In genomic region chr8:104432656-104433055, GRCm38 (mm10) we compare ENCODE assay signal across 23 mouse cellular contexts. TPM values are rescaled to one million over a fixed set of nuclear protein-coding genes. Genes with fewer than 3 reads are reported as not detected.
DNase-seq lines count a peak whose midpoint lies in the region; ATAC-seq lines count a peak whose summit lies in the region.
"Had no signal": no experiment of that assay in that cellular context is flagged by ENCODE, and none has a peak within 500 bp of the region (broad histone marks: within the 10 kb centered on the region; RNA-seq: fewer than 3 reads in every experiment).

No protein-coding gene starts in this region.

- H3K4me1 ChIP-seq in kidney, embryonic 15.5 days: peaks cover 15% of the 10 kb centered on the region
- H3K4me1 ChIP-seq: forebrain, embryonic 10.5 days had no signal

- no peak overlapping the region for H3K4me3 ChIP-seq in kidney, embryonic 15.5 days (replicated peaks)
- H3K4me3 ChIP-seq: embryonic facial prominence, embryonic 13.5 days; embryonic facial prominence, embryonic 15.5 days; erythroblast, embryonic 14.5 days; forebrain, embryonic 10.5 days; forebrain, embryonic 12.5 days had no signal

- no peak overlapping the region for H3K27ac ChIP-seq in kidney, embryonic 15.5 days
- H3K27ac ChIP-seq: embryonic facial prominence, embryonic 13.5 days; embryonic facial prominence, embryonic 15.5 days; forebrain, embryonic 10.5 days; forebrain, embryonic 12.5 days had no signal

- no peaks in the 10 kb centered on the region; the same call in 1 of the 2 replicates for H3K9me3 ChIP-seq in kidney, embryonic 15.5 days (replicated peaks)
- H3K9me3 ChIP-seq: embryonic facial prominence, embryonic 13.5 days; embryonic facial prominence, embryonic 15.5 days; forebrain, embryonic 10.5 days; forebrain, embryonic 12.5 days; G1E had no signal

- no peak for ATAC-seq in cerebellum, adult (ENCODE audit: insufficient number of reproducible peaks, low FRiP score, low TSS enrichment)
- no peak for ATAC-seq in kidney, embryonic 15.5 days (replicated peaks; ENCODE audit: low FRiP score)
- ATAC-seq: forebrain, embryonic 14.5 days; forebrain, embryonic 16.5 days; Patski had no signal

- peak; percentile 6 for DNase-seq in cerebellum, adult 9-10 months
- peak; percentile 6 for DNase-seq in testis, postnatal 10 days (ENCODE audit: low spot score)
- no peak for DNase-seq in testis, postnatal 14 days (ENCODE audit: low spot score)
- DNase-seq in R1 (ENCODE audit: low read depth, low spot score): peak; percentile 56
- DNase-seq: adrenal gland, postnatal 10 days; adrenal gland, postnatal 25 days; cerebellum, adult 11-12 months; cerebellum, adult 2 months; cerebellum, adult 9-11 months; cerebellum, postnatal 14 days; cerebellum, postnatal 36 days; embryo, embryonic 11 days had no signal

- H3K36me3 ChIP-seq in kidney, embryonic 15.5 days: peaks cover 100% of the 10 kb centered on the region

- WGBS in kidney, embryonic 15.5 days: 96% methylated on average over 6 of the region's 6 CpGs

- no peak overlapping the region for H3K9ac ChIP-seq in kidney, embryonic 15.5 days
- H3K9ac ChIP-seq: embryonic facial prominence, embryonic 13.5 days; embryonic facial prominence, embryonic 15.5 days; forebrain, embryonic 12.5 days had no signal

- H3K27me3 ChIP-seq in kidney, embryonic 15.5 days: no peaks in the 10 kb centered on the region
- H3K27me3 ChIP-seq: embryonic facial prominence, embryonic 13.5 days; embryonic facial prominence, embryonic 15.5 days; forebrain, embryonic 12.5 days; Patski had no signal

- H3K4me2 ChIP-seq in kidney, embryonic 15.5 days: no peak overlapping the region
- H3K4me2 ChIP-seq: embryonic facial prominence, embryonic 13.5 days; embryonic facial prominence, embryonic 15.5 days; forebrain, embryonic 12.5 days had no signal

RNA-seq across cellular contexts. Expression of gene Dync1li2, which starts 10.2 kb away (rescaled TPM):
- 59.5 and 62.6 TPM in 2 replicates for polyA plus RNA-seq in kidney, embryonic 15.5 days (2015; fragmentation: Nextera tagmentation; extraction: Ambion mirVana)

RNA-seq across cellular contexts. Expression of gene Cmtm4, which starts 37.0 kb away (rescaled TPM):
- 3.9 and 4.1 TPM in 2 replicates for polyA plus RNA-seq in kidney, embryonic 15.5 days (2015; fragmentation: Nextera tagmentation; extraction: Ambion mirVana)
- polyA plus RNA-seq: G1E had no signal
